Mouse (Mus musculus) lung, embryonic 14.5 days (tissue): ENCODE data around the gene Spata46. TPM values are rescaled to one million over a fixed set of nuclear protein-coding genes. Genes with fewer than 3 reads are reported as not detected.
A peak's percentile ranks its signal among the peaks of the same experiment; 100 is the strongest.

ENCODE experiments used
- ATAC-seq: fragments of 200-750 bp; cut with Nextera tagmentation; 2 replicates; pipeline ENCODE4 v1.8.0; 2017; ENCODE audit warnings: mild to moderate bottlenecking, moderate TSS enrichment, moderate library complexity; ENCODE audit not compliant: insufficient read depth
- DNase-seq: peaks from one replicate; pipeline ENCODE4 v3.0.0-alpha.2; 2015
- H3K27ac ChIP-seq: fragments of 300-500 bp; sonication (generic); 2 replicates; pipeline ENCODE4 v1.5.1; 2014; ENCODE audit warnings: low read depth, mild to moderate bottlenecking, moderate library complexity
- H3K27me3 ChIP-seq: fragments of 300-500 bp; sonication (generic); 2 replicates; pipeline ENCODE4 v1.6.1; 2014; ENCODE audit warnings: low read length, control low read depth; ENCODE audit not compliant: insufficient read depth
- H3K36me3 ChIP-seq: fragments of 300-500 bp; sonication (generic); 2 replicates; pipeline ENCODE4 v1.6.1; 2014; ENCODE audit warnings: control low read depth; ENCODE audit not compliant: insufficient read depth
- H3K4me1 ChIP-seq: fragments of 300-500 bp; sonication (generic); 2 replicates; pipeline ENCODE4 v1.6.1; 2014; ENCODE audit warnings: antibody characterized with exemption, control low read depth; ENCODE audit not compliant: insufficient read depth
- H3K4me2 ChIP-seq: fragments of 300-500 bp; sonication (generic); 2 replicates; pipeline ENCODE4 v1.6.1; 2014; ENCODE audit warnings: mild to moderate bottlenecking
- H3K4me3 ChIP-seq: fragments of 300-500 bp; sonication (generic); 2 replicates; pipeline ENCODE4 v1.5.1; 2014; ENCODE audit warnings: low read depth, low read length
- H3K9ac ChIP-seq: fragments of 300-500 bp; sonication (generic); 2 replicates; pipeline ENCODE4 v1.6.1; 2014
- H3K9me3 ChIP-seq: fragments of 300-500 bp; sonication (generic); 2 replicates; pipeline ENCODE4 v1.6.1; 2016; ENCODE audit warnings: low read depth, low read length, control low read depth
- CTCF ChIP-seq: IDR thresholded peaks from 2 replicates; pipeline ENCODE4 v1.5.1; 2016; ENCODE audit warnings: antibody characterized with exemption, low read depth
- WGBS: fragments of 180-500 bp; shearing (Covaris S2); extraction: QIAGEN DNeasy Blood & Tissue Kit; methylation state at CpG from one replicate; pipeline ENCODE4 v1.1.7; 2014; 5-methylcytosine and 5-hydroxymethylcytosine counted together
- polyA plus RNA-seq: library from polyadenylated mRNA; unstranded; fragments of >200 nt; fragmentation: Nextera tagmentation; extraction: Ambion mirVana; gene quantifications from 2 replicates; pipeline ENCODE4 v1.2.1, GENCODE M21; 2014

Spata46 gene
- 1.2 and 1.6 TPM in 2 replicates for polyA plus RNA-seq

GRCm38 (mm10) chr1:170308503-170308902, at the start of gene Spata46:
TSS of gene Spata46 (plus strand) at chr1:170308803.
- Histone ChIP-seq H3K4me1 (no peaks in the 10 kb centered on the region), H3K36me3 (no peaks in the 10 kb centered on the region), H3K9ac (no peak within 1 kb of the TSS), H3K27ac (no peak within 1 kb of the TSS), H3K9me3 (no peaks in the 10 kb centered on the region), H3K4me2 (no peak within 1 kb of the TSS), H3K4me3 (no peak within 1 kb of the TSS), H3K27me3 (no peaks in the 10 kb centered on the region)
- no peak for ATAC-seq
- DNase-seq, result no peak
- no peak for TF ChIP-seq CTCF
- 77% methylated on average over 4 of the region's 4 CpGs for WGBS

DNA sequence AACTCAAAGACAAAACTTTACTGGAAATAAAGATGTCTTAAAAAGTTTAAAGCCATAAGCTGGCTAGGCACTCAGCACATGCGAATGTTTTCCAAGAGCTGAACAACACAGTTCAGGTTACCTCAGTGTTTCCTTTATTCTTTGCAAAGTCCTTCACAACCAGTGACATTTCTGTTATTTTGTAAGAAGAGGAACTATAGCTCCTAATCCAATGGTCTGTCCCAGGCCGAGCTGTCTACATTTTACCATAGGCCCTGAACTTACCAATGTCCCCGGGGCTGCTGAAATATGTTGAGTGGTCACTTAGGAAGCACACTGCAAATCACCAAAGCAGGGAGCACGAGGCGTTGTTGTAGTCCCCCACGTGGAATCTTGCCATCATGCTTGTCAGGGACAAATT, 38.3 kb upstream of the Spata46 start:
- Histone ChIP-seq H3K27me3 (no peaks in the 10 kb centered on the region), H3K36me3 (no peaks in the 10 kb centered on the region), H3K9ac (no peak overlapping the region), H3K4me3 (no peak overlapping the region), H3K27ac (no peak overlapping the region), H3K4me2 (no peak overlapping the region), H3K4me1 (no peaks in the 10 kb centered on the region), H3K9me3 (no peaks in the 10 kb centered on the region)
- ATAC-seq (no peak), DNase-seq (no peak)
- WGBS, result 81% methylated on average over 6 of the region's 6 CpGs
- no peak for TF ChIP-seq CTCF

DNA sequence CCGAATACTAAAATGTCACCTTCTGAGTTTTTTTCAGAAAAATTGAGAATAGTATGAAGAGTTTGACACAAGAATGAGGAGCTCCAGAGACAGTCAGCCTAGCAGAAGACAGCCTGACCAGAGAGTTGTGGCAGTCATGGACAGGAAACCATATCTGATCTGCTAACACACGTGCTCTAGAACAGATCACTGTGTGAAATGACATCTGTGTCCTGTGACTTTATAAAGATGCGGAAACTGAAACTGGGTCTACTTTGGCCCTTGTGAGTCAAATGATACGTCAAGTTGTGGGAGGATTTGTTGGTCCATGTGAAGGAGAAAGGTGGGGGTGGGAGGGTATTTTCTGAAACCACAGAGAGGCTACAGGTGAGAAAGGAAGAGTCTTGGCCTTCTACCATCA, 37.9 kb upstream of the Spata46 start:
- ATAC-seq, result no peak
- no peak for TF ChIP-seq CTCF

GRCm38 (mm10) chr1:170273252-170273651, 35.4 kb upstream of the Spata46 start:
- ATAC-seq (no peak), DNase-seq (no peak)
- Histone ChIP-seq H3K36me3 (no peaks in the 10 kb centered on the region), H3K9ac (no peak overlapping the region), H3K4me3 (no peak overlapping the region), H3K4me2 (no peak overlapping the region), H3K27ac (no peak overlapping the region), H3K4me1 (no peaks in the 10 kb centered on the region), H3K27me3 (no peaks in the 10 kb centered on the region), H3K9me3 (no peaks in the 10 kb centered on the region; the same call in 1 of the 2 replicates)
- no peak for TF ChIP-seq CTCF

More for the DNA sequence above, 37.9 kb upstream of the Spata46 start:
- Histone ChIP-seq H3K4me2 (no peak overlapping the region), H3K9me3 (no peaks in the 10 kb centered on the region; the same call in 1 of the 2 replicates), H3K4me1 (no peaks in the 10 kb centered on the region), H3K27ac (no peak overlapping the region), H3K4me3 (no peak overlapping the region), H3K36me3 (no peaks in the 10 kb centered on the region), H3K9ac (no peak overlapping the region), H3K27me3 (no peaks in the 10 kb centered on the region)
- DNase-seq, result no peak
- WGBS, result 75% methylated on average over 4 of the region's 4 CpGs

- no peaks in the 10 kb centered on the region; the same call in 1 of the 2 replicates for H3K9me3 ChIP-seq
- H3K36me3 ChIP-seq, result no peaks in the 10 kb centered on the region
- no peak for TF ChIP-seq CTCF
- no peak within 1 kb of the TSS for H3K9ac ChIP-seq
- 63% methylated on average over 2 of the region's 3 CpGs for WGBS
- no peaks in the 10 kb centered on the region for H3K4me1 ChIP-seq
- H3K4me2 ChIP-seq, result no peak within 1 kb of the TSS
- no peaks in the 10 kb centered on the region for H3K27me3 ChIP-seq
- H3K27ac ChIP-seq, result no peak within 1 kb of the TSS
- no peak within 1 kb of the TSS for H3K4me3 ChIP-seq
- DNase-seq, result no peak
- ATAC-seq, result no peak
Measured at GRCm38 (mm10) chr1:170277016-170277415, 31.6 kb upstream of the Spata46 start, which contains the start of gene Sh2d1b1. TSS of gene Sh2d1b1 (plus strand) at chr1:170277320.

- ATAC-seq (no peak), DNase-seq (no peak)
- no peak overlapping the region for H3K27ac ChIP-seq
- H3K27me3 ChIP-seq, result no peaks in the 10 kb centered on the region
- no peak overlapping the region for H3K9ac ChIP-seq
- no peaks in the 10 kb centered on the region for H3K36me3 ChIP-seq
- no peak for TF ChIP-seq CTCF
- no peaks in the 10 kb centered on the region for H3K9me3 ChIP-seq
- H3K4me2 ChIP-seq, result no peak overlapping the region
- no peaks in the 10 kb centered on the region for H3K4me1 ChIP-seq
- WGBS, result 65% methylated on average over 4 of the region's 4 CpGs
- no peak overlapping the region for H3K4me3 ChIP-seq
Measured at GRCm38 (mm10) chr1:170282415-170283129, 26.0 kb upstream of the Spata46 start.

DNA sequence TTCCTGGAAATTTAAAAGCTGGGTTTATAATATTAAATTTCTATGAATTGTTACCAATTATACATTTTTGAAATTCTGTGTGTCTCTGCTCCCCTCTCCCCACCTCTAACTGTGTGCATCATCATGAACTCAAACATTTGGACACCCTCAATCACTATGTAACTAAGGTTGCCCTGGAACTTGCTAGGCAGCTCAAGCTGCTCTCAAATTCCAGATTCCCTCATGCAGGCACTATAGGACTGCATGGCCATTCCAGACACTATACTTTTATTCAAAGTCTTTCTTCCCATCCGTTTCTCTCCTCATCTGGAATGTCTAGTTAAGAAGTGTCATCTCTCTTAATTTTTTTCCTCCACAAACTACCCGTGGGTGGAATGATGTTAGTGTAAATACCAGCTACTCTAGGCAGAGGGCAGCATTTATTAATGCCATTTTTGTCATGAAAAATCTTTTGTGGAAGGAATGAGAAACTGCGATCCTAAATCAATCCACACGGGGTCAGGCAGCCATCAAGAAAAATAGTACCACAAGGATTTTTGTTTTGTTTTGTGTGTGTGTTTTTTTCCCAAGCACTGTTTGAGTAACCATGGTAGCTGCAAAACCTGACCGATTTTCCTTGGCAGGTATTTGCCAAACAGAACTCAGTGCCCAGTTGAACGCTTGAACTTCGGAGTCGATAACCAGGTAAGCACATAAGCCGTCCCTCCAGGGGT, 16.2 kb upstream of the Spata46 start:
- DNase-seq (peak; percentile 91), ATAC-seq (peak; percentile 38; the same call in 1 of the 2 replicates)
- no peaks in the 10 kb centered on the region for H3K36me3 ChIP-seq
- H3K4me1 ChIP-seq, result no peaks in the 10 kb centered on the region
- no peak overlapping the region for H3K27ac ChIP-seq
- no peak overlapping the region for H3K4me3 ChIP-seq
- TF ChIP-seq CTCF, result peak; percentile 83
- no peaks in the 10 kb centered on the region; the same call in 1 of the 2 replicates for H3K9me3 ChIP-seq
- WGBS, result 35% methylated on average over 9 of the region's 9 CpGs
- H3K9ac ChIP-seq, result no peak overlapping the region
- H3K27me3 ChIP-seq, result no peaks in the 10 kb centered on the region
- H3K4me2 ChIP-seq, result 0 out of 2 replicates have a peak overlapping the region, but pooled peaks have one; percentile 32
